Mouse (Mus musculus) kidney, postnatal 25 days (tissue): ENCODE results near the gene Hsd17b14.

Experiments
- DNase-seq, 2 experiments: peaks; one replicate each; pipeline ENCODE4 v3.0.0; 2021; ENCODE audit warnings: mixed read lengths in 2 of 2

Gene Hsd17b14

GRCm38 (mm10) chr7:45529461-45529860 is 25.2 kb upstream of the Hsd17b14 start:
- DNase-seq = no peak

DNA sequence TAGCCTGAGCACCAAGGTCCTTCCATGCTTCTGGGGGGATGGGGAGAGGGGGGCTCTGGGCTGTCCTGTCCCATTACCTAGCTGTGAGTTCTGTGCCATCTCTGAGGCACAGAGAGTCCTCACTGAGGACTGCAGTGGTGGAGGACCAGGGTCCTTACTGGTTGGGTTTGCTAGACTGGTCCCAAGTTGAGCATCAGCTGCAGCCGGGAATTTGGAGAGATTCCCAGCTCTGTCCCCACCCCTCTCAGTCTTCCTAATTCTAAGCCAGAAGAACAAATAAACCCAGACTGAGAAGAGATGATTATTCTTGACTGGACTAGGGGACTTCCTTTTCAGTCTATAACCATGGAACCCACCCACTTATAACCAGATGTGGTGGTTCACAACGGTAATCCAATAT is 24.1 kb upstream of the Hsd17b14 start:
- DNase-seq = no peak

DNA sequence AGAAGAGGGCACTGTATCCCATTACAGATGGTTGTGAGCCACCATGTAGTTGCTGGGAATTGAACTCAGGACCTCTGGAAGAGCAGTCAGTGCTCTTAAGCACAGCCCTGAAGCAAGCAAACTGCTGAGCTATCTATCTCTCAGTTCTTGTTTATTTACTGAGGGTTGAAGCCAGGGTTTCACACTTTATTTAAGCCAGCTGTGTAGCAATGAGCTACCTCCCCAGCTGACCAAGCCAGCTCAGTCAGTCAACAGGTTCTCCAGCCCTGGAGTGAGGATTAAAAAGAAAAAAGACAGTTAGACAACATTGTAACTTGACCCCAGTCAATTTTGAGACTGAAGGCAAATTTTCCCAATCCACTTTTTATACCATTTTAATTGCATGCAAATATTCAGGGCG is 19.0 kb upstream of the Hsd17b14 start:
- DNase-seq = no peak

GRCm38 (mm10) chr7:45537602-45538001 is 17.1 kb upstream of the Hsd17b14 start:
- DNase-seq = no peak

DNA sequence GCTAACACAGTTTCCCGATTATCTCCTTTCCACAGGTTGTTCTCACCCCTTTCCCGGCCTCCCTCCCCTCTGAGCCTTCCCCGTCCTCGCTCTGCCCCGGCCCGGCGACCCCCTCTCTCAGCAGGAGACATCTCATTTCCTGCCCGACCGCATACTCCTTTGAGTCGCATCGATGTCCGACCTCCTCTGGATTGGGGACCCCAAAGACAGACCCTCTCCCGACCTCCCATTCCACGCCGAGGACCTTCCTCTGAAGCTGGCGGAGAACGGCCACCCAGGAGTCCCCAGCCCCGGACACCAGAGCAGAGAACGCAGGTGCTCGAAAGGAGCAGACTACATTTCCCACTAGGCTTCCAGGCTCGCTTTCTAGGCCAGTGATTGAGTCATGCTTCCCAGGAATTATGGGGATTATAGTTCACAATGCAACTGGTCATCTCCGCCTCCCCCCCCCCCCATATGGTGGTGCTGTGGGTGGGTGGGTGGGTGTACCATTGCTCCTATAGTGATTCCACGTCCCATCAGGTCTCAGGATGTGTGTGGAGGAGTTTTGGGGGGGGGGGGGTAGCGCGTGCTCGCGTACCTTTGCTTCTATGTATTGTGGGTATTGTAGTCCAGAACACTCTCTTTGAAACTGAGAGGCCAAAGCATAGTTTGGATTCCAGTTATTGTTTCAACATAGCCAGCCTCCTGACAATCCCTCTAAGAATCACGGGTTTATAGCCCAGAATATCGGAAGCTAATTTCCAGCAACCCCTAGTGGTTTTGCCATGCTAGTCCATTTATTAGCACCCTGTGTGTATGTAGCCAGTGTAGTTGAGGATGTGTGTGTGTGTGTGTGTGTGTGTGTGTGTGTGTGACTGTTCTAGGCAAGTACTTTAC is 16.3 kb upstream of the Hsd17b14 start:
- peak; percentile 63 to 75 for DNase-seq

DNA sequence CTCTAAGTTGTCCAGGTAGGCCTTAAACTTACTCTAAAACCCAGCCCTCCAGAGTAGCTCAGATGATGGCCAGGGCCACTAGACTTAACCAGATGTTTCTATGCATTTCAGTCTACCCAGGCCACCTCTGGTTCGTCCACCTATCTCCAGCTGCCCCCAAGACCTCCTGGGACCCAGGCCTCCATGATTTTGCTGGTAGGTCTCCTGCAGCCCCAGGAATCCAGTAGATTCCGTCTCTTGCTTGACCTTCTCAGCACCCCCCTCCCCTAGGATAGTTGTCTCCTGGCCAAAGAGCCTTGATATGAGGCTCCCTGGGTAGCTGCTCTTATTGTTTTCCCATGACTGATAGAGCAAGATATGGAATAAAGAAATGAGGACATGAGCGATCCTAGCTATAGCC is 15.6 kb upstream of the Hsd17b14 start:
- no peak for DNase-seq

GRCm38 (mm10) chr7:45540213-45540612 is 14.5 kb upstream of the Hsd17b14 start:
- peak; percentile 30 to 61 for DNase-seq

DNA sequence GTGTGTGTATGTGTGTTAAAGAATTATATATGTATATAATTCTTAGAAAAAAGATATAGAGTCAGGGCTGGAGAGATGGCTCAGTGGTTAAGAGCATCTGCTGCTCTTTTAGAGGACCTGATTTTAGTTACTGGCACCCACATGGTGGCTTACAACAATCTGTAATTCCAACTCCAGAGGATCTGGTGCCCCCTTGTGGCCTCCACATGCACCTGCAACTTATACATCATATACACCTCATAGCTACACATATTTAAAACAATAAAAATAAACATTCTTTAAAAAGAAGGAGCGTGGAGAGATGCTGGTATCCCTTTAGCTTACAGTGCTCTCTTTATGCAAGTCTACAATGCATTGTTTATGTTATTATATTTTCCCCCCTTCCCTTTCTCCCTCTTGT is 10.2 kb upstream of the Hsd17b14 start:
- DNase-seq = no peak

DNA sequence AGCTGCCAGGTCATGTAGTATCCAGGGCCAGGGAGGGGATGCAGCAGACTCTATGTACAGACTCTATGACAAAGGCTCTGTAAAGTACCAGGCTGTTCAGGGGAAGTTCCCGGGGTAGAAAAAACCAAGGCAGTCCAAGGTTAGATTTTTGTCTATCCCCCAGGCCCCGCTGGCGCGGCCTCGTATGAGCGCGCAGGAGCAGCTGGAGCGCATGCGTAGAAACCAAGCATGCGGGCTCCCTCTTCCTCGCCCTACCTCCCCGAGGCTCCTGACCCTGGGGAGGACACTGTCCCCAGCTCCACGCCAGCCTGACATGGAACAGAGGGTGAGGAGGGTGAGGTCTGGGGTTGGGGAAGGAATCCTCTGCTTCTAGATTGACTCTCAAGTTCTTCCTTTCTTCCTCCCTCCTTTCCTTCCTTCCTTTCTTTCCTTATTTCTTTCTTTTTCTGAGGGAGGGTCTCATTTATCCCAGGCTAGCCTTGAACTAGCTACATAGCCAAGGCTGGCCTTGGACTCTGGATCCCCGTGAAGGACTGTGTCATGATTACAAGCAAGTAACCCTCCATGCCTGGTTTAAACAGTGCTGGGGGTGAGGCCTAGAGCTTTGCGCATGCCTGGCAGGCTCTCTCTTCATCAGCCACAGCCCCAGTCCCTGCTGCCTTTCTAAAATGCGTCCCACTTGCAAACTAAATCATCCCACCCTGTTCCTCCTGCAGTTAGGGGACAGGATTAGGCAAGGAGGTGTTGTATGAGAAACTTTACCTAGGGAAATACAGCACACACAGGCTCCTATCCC is 4.9 kb upstream of the Hsd17b14 start:
- DNase-seq = no peak

DNA sequence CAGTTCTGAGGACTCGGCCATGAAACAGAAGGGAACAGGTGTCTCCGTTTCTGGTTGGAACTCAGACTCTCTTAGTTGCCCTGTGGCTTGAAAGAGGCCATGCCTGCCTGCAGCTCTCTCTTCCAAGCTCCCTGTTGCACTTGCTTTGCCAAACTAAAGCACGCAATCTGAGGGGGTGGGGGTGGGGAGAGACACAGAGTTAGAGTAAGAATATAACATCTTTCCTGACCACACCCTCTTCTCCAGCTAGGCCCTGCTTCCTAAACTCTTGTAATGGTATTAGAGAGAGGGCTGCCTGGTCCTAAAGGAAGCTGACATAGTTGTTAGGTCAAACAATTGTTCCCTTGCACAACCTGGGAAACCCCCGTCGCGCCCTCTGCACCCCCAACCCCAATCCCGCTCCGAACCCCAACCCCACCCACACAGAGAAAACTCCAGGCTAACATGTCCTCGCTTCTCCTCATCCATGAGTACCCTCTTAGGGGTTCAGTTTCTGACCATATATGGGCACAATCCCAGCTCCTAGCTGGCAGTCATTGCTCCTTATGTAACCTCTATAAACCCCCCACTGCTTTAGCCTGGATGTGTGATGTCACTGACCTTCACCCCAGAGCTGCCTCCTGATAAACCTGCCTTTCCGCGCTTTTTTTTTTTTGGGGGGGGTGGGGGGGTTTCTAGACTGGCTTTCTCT is 3.7 kb upstream of the Hsd17b14 start:
- no peak for DNase-seq

DNA sequence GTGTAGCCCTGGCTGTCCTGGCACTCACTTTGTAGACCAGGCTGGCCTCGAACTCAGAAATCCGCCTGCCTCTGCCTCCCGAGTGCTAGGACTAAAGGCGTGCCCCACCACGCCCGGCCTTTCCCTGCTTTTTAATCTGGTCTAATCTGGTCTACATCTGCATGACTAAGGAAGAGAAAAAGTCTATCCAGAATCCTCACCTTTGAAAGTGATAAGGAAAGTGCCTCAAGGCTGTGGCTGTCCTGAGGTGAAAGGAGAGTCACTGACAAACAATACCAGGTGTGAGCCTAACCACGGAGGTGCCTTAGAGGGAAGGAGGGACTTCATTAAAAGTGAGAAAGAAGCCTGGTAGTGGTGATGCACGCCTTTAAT is 3.2 kb upstream of the Hsd17b14 start:
- DNase-seq = no peak

DNA sequence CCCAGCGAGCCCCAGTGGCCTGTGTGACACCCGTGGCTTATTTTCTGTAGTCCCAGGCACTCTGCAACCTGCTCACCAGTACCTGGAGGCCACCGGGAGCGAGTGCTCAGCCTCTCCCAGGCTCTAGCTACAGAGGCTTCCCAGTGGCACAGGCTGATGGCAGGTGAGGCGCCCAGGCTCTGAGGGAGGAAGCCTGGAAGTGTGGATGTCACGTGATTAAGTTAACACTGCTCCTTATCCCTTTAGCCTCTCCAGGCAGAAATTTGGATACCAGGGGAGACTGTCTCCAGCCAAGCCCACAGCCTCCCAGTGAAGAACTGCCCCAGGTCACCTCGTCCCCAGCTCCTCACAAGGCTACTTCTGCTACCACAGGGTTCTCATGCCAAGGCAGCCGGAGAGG is 1.2 kb upstream of the Hsd17b14 start:
- DNase-seq = no peak

- DNase-seq = no peak
Observed at GRCm38 (mm10) chr7:45553990-45554389, 703 bp upstream of the Hsd17b14 start.

GRCm38 (mm10) chr7:45555787-45556186 is 1.1 kb downstream of the Hsd17b14 start:
- DNase-seq = peak; percentile 88

GRCm38 (mm10) chr7:45558907-45559306 is 4.2 kb downstream of the Hsd17b14 start:
- peak; percentile 31 to 75 for DNase-seq

DNA sequence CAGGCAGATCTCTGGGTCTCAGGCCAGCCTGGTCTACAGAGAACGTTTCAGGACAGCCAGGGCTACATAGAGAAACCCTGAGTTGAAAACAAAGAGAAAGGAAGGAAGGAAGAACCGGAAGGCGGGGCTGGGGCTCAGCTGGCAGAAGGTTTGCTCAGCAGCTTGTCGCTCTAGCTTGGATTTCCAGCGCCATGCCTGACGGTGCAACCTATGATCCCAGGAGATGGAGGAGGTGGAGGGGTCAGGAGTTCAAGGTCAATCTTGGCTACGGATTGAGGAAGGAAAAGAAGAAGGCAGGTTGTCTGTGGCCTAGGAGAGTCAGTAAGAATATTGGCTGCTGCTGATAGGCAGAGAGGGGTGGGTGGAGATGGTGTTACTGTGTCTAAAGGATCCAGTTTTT is 5.5 kb downstream of the Hsd17b14 start:
- DNase-seq = peak in 1 of 2 experiments; percentile 39

DNA sequence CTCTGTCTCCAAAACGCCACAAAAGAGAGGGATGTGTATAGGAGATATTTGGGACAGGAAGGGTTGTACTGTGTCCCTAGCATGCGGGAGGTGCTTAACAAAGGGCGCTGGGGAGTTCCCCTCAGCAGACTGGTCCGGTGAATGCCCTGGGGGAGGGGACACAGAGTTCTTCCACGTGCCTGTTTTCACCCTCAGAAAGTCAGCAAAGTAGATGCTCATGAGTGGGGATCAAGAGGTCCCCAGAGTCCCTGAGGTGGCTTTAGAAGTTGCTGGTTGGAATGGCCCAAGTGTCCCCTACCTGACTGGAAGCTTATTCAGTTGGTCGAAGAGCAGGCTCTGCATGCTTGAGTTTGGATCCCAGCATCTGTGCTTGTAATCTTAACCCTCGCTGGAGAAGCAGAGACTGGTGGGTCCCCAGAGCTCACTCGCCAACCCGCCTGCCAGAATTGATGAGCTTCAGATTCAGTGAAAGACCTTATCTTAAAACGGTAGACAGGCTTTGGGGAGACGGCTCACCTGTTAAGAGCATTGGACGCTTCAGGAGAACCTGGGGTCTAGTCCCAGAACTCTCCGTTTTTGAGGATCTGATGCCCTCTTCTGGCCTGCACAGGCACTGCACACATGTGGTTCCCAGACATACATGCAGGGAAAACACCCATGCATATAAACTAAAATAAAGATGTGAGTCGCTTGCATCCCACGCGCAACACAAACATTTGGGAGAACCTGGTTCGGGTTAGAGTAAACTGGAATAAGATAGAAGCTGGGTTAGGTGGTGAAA is 6.3 kb downstream of the Hsd17b14 start:
- peak; percentile 79 to 86 for DNase-seq

GRCm38 (mm10) chr7:45561624-45562520 is 7.2 kb downstream of the Hsd17b14 start:
- peak in 1 of 2 experiments; percentile 35 for DNase-seq

DNA sequence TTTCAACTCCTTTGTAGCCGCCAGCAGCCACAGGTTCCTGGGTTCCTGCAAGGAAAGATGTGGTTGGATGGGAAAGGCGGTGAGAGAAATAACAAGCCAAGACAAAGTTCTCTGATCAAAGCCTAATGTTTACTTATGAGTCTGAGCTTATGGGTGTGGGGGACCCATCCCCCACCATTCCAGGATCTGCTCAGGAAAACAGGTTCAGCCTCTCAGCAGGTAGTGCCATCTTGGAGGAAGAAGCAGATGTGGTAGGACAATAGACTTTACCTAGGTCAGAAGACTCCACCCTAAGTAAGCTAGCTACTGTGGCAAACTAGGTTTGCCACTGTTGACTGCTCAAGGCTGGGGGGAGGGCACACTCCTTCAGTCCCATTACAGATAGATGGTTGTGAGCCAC is 10.1 kb downstream of the Hsd17b14 start:
- peak in 1 of 2 experiments; percentile 10 for DNase-seq

DNA sequence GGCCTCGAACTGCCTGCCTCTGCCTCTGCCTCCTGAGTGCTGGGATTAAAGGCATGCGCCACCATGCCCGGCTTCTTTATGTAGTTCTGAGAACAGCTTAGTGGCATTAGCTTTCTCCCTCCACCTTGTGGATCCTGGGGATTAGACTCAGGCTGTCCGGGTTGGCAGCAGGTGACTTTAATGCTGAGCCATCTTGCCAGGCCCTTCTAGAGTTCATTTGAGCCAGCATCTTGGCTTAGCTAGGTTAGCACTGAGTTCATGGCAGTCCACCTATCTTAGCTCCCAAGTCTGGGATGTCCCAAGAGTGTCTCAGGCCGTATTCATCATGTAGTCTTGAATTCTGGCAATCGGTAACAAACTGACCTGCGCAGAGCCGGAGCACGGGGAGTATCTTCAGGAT is 10.8 kb downstream of the Hsd17b14 start:
- DNase-seq = peak in 1 of 2 experiments; percentile 14

- peak in 1 of 2 experiments; percentile 48 for DNase-seq
Observed at GRCm38 (mm10) chr7:45567112-45567779, 12.6 kb downstream of the Hsd17b14 start.
